Mouse (Mus musculus) erythroblast, embryonic 14.5 days (primary cell): ENCODE data around the gene Kpna4. TPM values are rescaled to one million over a fixed set of nuclear protein-coding genes. Genes with fewer than 3 reads are reported as not detected.

Experiments used
- H3K27me3 ChIP-seq: 2 replicates; pipeline ENCODE4 v1.6.1; 2012; ENCODE audit warnings: inconsistent platforms; ENCODE audit not compliant: control insufficient read depth
- H3K36me3 ChIP-seq: 2 replicates; pipeline ENCODE4 v1.6.1; 2012; ENCODE audit warnings: mild to moderate bottlenecking, inconsistent platforms; ENCODE audit not compliant: control insufficient read depth
- H3K4me1 ChIP-seq: 2 replicates; pipeline ENCODE4 v1.6.1; 2012; ENCODE audit warnings: inconsistent platforms; ENCODE audit not compliant: control insufficient read depth
- H3K4me3 ChIP-seq: replicated peaks from 2 replicates; pipeline ENCODE3; 2012; ENCODE audit warnings: moderate library complexity, mild to moderate bottlenecking, inconsistent platforms
- H3K9me3 ChIP-seq: 2 replicates; pipeline ENCODE4 v1.6.1; 2012; ENCODE audit warnings: low read length, inconsistent platforms, mixed read lengths; ENCODE audit not compliant: control insufficient read depth
- GATA1 ChIP-seq: IDR thresholded peaks from 2 replicates; pipeline ENCODE4 v1.6.1; 2012; ENCODE audit warnings: low read length, inconsistent platforms, mixed read lengths
- TAL1 ChIP-seq: IDR thresholded peaks from 3 replicates; pipeline ENCODE4 v1.6.1; 2012; ENCODE audit warnings: low read length, inconsistent platforms, mixed read lengths
- polyA plus RNA-seq: library from polyadenylated mRNA; stranded (reverse); fragments of >175 nt; gene quantifications from 2 replicates; pipeline ENCODE4 v1.2.3, GENCODE M21; 2012

The Kpna4 gene
- polyA plus RNA-seq, 1 experiment: 0.58 TPM

DNA sequence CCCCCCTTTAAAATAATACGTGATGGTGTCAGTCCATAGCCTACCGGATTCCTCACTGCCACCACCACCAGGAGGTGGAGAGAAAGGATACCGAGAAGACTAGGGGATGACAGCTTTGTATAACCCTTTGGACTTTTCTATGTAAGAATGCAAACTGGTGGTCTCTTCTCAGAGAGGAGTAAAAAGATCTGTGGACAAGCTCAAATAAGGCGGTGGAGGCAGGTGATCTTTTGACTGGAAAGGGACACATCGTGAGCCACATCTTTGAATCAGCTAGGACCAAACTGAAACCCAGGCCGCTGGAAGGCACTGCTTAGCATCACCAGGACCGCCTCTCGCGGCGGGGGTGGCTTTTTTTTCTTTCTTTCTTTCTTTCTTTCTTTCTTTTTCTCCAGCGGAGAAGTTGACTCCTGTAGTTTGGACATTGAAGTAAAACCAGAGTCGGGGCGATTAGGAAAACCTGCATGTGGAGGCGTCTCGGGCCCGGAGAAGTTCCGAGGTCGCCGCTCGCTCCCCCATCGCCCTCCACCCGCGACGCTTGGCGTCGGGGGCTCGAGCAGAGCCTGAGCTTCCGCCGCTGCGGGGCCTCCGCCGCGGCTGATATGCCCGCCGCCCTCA lies 913 bp downstream of the Kpna4 start:
- H3K4me3 ChIP-seq: peak overlapping the region; percentile 94
- peaks cover 31% of the 10 kb centered on the region for H3K4me1 ChIP-seq
- H3K36me3 ChIP-seq: peaks cover 21% of the 10 kb centered on the region
- no peak for TF ChIP-seq GATA1
- no peak for TF ChIP-seq TAL1
- no peaks in the 10 kb centered on the region for H3K9me3 ChIP-seq
- peaks cover 5% of the 10 kb centered on the region; the same call in 1 of the 2 replicates for H3K27me3 ChIP-seq

DNA sequence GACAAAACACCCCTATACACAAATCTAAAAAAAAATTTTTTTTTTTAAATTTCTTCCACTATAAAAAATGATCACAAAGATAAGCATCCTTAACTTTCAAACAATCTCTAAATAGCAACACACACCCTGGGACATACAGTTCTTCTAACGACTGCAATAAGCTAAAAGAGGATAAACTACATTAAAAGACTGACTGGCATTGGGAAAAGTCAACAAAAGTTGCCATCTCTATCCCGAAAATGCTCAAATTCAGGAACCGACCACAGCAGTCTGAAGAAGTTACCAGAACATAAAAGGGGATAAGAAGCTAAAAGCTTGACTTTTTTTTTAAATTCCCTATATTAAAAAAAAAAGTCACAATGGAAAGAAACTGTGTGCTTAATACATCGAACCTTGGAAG lies 1.5 kb downstream of the Kpna4 start:
- TF ChIP-seq TAL1 (no peak), GATA1 (no peak)
- peaks cover 35% of the 10 kb centered on the region for H3K4me1 ChIP-seq
- H3K4me3 ChIP-seq: peak overlapping the region; percentile 94
- H3K36me3 ChIP-seq: peaks cover 26% of the 10 kb centered on the region
- peaks cover 2% of the 10 kb centered on the region; the same call in 1 of the 2 replicates for H3K27me3 ChIP-seq
- H3K9me3 ChIP-seq: no peaks in the 10 kb centered on the region

DNA sequence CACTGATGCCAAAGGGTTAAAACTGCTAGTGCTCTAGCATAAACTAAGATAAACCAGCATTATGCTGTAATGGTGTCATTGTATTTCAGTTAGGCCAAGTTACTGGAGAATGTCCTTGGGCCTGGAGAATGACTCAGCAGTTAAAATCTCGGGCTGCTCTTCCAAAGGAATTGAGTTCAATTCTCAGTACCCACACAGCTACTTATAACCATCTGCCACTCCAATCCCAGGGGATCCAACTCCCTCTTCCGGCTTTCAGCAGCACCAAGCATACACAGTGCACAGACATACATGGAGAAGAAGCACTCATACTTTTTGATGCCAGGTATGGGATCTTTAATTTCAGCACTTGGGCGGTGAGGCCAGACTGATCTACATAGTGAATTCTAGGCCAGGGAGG lies 8.1 kb downstream of the Kpna4 start:
- TF ChIP-seq GATA1 (no peak), TAL1 (no peak)
- H3K36me3 ChIP-seq: peaks cover 38% of the 10 kb centered on the region
- H3K9me3 ChIP-seq: no peaks in the 10 kb centered on the region
- H3K4me1 ChIP-seq: peaks cover 33% of the 10 kb centered on the region
- H3K4me3 ChIP-seq: no peak overlapping the region
- no peaks in the 10 kb centered on the region for H3K27me3 ChIP-seq

DNA sequence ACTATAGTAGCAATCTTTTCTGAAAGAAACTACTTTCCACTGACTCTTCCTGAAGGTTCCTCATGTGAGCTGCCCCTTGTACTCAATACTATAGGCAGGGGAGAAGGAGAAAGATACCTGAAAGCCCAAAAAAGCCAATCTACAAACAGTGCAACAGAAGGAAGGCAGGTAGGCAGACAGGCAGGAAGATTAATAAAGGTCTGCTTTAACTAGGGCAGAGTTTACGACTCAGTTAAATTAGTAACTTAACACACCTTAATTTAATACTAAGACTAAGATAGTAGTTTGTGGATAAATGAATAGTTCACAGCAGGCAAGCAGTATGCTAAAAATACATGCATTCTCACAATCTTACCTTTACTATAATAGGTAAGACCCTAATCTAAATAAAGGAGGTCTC lies 12.2 kb downstream of the Kpna4 start:
- H3K27me3 ChIP-seq: no peaks in the 10 kb centered on the region
- no peak for TF ChIP-seq GATA1
- TF ChIP-seq TAL1: no peak
- H3K36me3 ChIP-seq: peaks cover 24% of the 10 kb centered on the region
- no peaks in the 10 kb centered on the region for H3K9me3 ChIP-seq
- H3K4me3 ChIP-seq: no peak overlapping the region
- H3K4me1 ChIP-seq: peaks cover 18% of the 10 kb centered on the region

DNA sequence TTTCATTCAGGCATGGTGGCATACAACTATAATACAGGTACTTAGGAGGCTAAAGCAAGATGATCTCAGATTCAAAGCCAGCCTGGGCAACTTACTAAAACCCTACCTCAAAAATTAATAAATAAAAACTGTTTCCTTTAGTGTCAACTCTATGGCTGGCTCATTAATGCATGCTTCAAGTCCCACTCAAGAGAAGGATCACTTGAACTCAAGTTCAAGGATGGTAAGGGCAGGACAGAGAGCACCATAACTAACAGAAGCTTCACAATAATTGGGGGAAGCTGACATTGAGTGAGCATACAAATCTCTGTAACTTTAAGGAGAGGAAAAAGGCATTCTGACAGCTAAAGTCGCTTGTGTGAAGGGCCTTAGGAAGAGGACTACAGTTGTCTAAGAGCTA lies 13.0 kb downstream of the Kpna4 start:
- peaks cover 16% of the 10 kb centered on the region for H3K4me1 ChIP-seq
- no peaks in the 10 kb centered on the region for H3K9me3 ChIP-seq
- TF ChIP-seq GATA1 (no peak), TAL1 (no peak)
- no peak overlapping the region for H3K4me3 ChIP-seq
- no peaks in the 10 kb centered on the region for H3K27me3 ChIP-seq
- peaks cover 22% of the 10 kb centered on the region for H3K36me3 ChIP-seq

DNA sequence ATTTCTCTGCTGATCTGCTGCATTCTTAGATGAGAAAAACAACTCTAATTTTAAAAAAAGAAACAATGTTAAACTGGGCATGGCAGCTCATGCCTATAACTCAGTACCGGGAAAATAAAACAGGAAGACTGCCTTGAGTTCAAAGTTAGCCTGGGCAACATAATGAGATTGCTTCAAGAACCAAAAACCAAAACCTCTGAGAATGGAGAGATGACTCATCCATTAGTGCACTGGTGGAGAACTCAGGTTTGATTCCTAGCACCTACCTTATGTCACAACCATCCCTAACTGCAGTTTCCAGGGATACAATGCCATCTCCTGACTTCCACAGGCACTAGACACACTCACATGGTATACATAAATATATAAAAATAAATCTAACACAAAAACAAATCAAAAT lies 17.8 kb downstream of the Kpna4 start:
- Histone ChIP-seq H3K4me3 (no peak overlapping the region), H3K36me3 (peaks cover 8% of the 10 kb centered on the region; the same call in 1 of the 2 replicates), H3K9me3 (no peaks in the 10 kb centered on the region), H3K4me1 (no peaks in the 10 kb centered on the region; the same call in 1 of the 2 replicates), H3K27me3 (no peaks in the 10 kb centered on the region)
- TF ChIP-seq TAL1: no peak
- no peak for TF ChIP-seq GATA1

DNA sequence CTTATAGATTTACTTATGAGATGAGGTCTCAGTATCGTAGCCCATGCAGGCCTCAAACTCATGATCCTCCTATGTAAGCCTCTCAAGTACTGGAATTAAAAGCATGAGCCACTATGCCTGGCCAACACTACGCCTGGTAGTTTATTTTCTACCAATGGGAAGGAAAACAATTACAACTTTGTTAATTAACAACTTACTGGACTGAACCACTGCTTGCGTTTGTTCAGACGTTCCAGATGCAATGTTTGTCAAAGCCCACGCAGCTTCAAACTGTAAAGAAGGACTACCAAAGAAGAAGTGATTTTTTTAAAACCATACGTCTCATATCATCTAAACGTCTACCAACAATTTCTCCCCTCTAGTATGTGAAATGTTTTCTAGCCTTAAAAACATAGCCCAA lies 32.5 kb downstream of the Kpna4 start:
- Histone ChIP-seq H3K27me3 (no peaks in the 10 kb centered on the region), H3K36me3 (peaks cover 84% of the 10 kb centered on the region), H3K4me3 (no peak overlapping the region)

DNA sequence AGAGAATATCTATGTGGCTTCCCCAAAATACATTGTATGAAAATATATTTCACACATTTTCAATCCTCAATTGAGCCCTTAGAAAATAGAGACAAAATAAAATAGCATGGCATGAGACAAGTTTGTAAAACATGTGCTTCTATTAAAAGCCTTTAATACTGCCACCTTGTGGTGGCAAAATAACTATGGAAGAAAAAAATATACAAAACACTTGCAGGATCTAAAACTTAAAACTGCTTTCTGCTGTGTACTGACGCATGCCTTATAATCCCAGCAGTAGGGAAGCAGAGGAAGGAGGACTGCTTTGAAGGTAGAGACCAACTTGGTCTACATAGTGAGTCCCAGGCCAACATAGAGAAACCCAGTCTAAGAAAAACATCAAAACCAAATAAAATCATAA lies 62.9 kb downstream of the Kpna4 start:
- H3K9me3 ChIP-seq: no peaks in the 10 kb centered on the region
- no peak overlapping the region for H3K4me3 ChIP-seq
- no peak for TF ChIP-seq GATA1
- TF ChIP-seq TAL1: no peak
- H3K36me3 ChIP-seq: peaks cover 35% of the 10 kb centered on the region
- no peaks in the 10 kb centered on the region for H3K27me3 ChIP-seq
- H3K4me1 ChIP-seq: peaks cover 34% of the 10 kb centered on the region

More for the DNA sequence above, 32.5 kb downstream of the Kpna4 start:
- no peak for TF ChIP-seq TAL1
- no peak for TF ChIP-seq GATA1
- Histone ChIP-seq H3K4me1 (no peaks in the 10 kb centered on the region), H3K9me3 (no peaks in the 10 kb centered on the region)

DNA sequence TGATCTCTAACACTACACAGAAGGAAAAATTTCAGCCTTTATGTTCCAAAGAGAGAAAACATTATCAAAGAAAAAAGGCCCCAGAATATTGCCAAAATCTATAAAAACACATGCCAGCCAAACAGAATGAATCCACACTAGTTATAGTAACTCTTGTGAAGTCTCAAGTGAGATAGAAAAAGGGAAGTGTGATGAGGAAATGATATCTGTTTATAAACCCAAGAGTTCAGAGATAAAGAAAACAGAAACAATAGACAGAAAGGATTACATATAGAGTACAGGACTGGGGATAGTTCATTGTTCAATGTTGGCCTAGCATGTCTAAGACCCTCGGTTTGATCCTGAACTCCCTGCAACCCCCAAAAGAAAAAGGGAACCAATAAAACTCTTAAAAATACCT lies 64.1 kb downstream of the Kpna4 start:
- H3K4me1 ChIP-seq: peaks cover 42% of the 10 kb centered on the region
- no peak overlapping the region for H3K4me3 ChIP-seq
- peaks cover 31% of the 10 kb centered on the region for H3K36me3 ChIP-seq
- no peaks in the 10 kb centered on the region for H3K9me3 ChIP-seq
- TF ChIP-seq TAL1 (no peak), GATA1 (no peak)
- H3K27me3 ChIP-seq: no peaks in the 10 kb centered on the region

DNA sequence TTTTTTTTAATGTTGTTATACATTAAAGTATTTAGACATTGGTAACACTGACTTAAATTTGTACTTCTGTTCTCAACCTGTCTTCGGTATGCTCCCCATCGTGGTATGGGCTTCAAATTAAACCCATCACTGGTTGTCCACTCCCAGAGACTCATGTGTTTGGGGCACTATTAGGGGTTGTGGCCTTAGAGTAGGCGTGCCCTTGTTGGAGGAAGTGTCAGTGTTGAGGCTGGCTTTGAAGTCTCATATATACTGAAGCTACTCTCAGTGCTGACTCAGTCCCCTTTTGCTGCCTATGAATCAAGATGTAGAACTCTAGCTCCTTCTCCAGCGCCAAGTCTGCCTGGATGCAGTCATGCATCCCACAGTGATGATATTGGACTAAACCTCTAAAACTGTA lies 66.2 kb downstream of the Kpna4 start:
- H3K9me3 ChIP-seq: no peaks in the 10 kb centered on the region
- peaks cover 29% of the 10 kb centered on the region for H3K36me3 ChIP-seq
- TF ChIP-seq TAL1: no peak
- TF ChIP-seq GATA1: no peak
- H3K4me3 ChIP-seq: no peak overlapping the region
- peaks cover 63% of the 10 kb centered on the region for H3K4me1 ChIP-seq
- H3K27me3 ChIP-seq: no peaks in the 10 kb centered on the region
